Mouse (Mus musculus) E14TG2a.4 (cell line): ENCODE measurements at regions not wholly inside any gene's neighbourhood (a gene's known extent, or its start where the extent isn't known, plus 50 kb on each side); places are given as distances from the start of the nearest gene placed in this dataset.

ENCODE experiments used
- CTCF ChIP-seq: conservative IDR thresholded peaks from 2 replicates; pipeline ENCODE4 v1.5.1; 2014; ENCODE audit warnings: low read length
- NANOG ChIP-seq: IDR thresholded peaks from 2 replicates; pipeline ENCODE4 v1.6.1; 2014; ENCODE audit warnings: borderline replicate concordance, low read length, mixed read lengths

- no peak for TF ChIP-seq CTCF
- TF ChIP-seq NANOG, result no peak
Observed at GRCm38 (mm10) chr7:36224416-36224815, 421.6 kb upstream of the Zfp507 start.
